13 mouse cellular contexts compared by ENCODE assay signal in the genomic region with DNA sequence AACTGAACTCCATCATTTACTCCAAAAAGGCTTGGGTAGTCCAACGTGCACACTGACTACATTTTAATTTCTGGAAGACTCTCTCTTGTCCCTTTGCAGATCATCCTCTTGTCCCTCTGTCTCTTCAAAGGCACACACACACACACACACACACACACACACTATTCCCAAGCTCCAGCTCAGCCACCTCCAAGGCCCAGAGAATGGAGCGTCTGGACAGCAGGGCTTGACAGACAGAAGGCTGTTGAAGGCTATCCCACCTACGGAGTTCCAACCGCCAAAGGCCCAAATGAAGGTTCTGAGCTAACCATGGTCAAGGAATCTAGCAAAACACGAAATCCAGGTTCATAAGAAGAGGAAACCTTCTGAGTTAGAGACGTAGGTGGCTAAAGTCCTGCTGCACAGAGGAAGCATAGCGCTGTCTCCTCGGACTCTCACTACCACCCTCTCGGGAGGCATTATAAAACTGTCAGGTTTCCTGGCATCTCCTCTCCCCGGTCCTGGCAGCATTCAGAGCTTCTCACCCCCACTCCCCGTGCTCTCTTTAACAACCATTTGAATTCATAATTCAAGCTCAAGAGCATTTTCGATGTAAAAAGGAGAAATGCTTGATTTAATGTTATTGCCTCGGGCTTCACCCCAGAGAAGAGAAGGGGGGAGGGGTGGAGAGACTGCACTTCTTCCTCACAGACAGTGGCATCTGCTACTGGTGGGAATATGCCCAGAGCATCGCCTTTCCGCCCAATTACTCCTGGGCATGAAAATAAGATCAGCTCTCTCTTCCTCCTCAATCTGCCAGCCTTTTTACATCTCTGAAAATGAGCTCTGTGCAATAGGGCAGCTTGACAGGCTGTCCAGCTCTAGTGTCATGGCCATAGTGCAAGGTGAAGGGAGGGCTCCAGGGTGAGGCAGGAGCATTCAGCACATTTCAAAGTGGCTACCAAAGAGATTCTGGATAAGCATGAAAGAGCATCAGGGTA.
A peak's percentile ranks its signal among the peaks of the same experiment; 100 is the strongest.
DNase-seq lines count a peak whose midpoint lies in the region; ATAC-seq and TF ChIP-seq lines count a peak whose summit lies in the region.
"Had no signal": no experiment of that assay in that cellular context is flagged by ENCODE, and none has a peak within 500 bp of the region (broad histone marks: within the 10 kb centered on the region; RNA-seq: fewer than 3 reads in every experiment).

No protein-coding gene starts in this region.

- TF ChIP-seq CTCF in kidney, postnatal 0 days (IDR thresholded peaks at IDR 0.05; ENCODE audit: low read depth), result no peak
- TF ChIP-seq CTCF in intestine, postnatal 0 days (IDR thresholded peaks at IDR 0.05; ENCODE audit: low read depth), result no peak

- no peak overlapping the region for H3K27ac ChIP-seq in kidney, postnatal 0 days
- H3K27ac ChIP-seq in hindbrain, embryonic 13.5 days, result peak overlapping the region; percentile 55
- H3K27ac ChIP-seq in intestine, postnatal 0 days (ENCODE audit: low read depth, low read length), result no peak overlapping the region
- H3K27ac ChIP-seq: heart, embryonic 15.5 days; left cerebral cortex, adult 2 months; liver, embryonic 14.5 days had no signal

- H3K27me3 ChIP-seq in kidney, postnatal 0 days (ENCODE audit: insufficient read depth, low read length), result no peaks in the 10 kb centered on the region
- no peaks in the 10 kb centered on the region for H3K27me3 ChIP-seq in hindbrain, embryonic 13.5 days
- no peaks in the 10 kb centered on the region for H3K27me3 ChIP-seq in intestine, postnatal 0 days (replicated peaks; ENCODE audit: control insufficient read depth, insufficient read depth, low read length)
- H3K27me3 ChIP-seq: heart, embryonic 15.5 days had no signal

- H3K9me3 ChIP-seq in kidney, postnatal 0 days (replicated peaks; ENCODE audit: low read length), result no peaks in the 10 kb centered on the region
- no peaks in the 10 kb centered on the region for H3K9me3 ChIP-seq in hindbrain, embryonic 13.5 days
- no peaks in the 10 kb centered on the region for H3K9me3 ChIP-seq in intestine, postnatal 0 days (ENCODE audit: control insufficient read depth)
- H3K9me3 ChIP-seq: heart, embryonic 15.5 days had no signal

- H3K4me1 ChIP-seq in kidney, postnatal 0 days (replicated peaks; ENCODE audit: insufficient read depth, low read length), result no peaks in the 10 kb centered on the region
- peaks cover 11% of the 10 kb centered on the region for H3K4me1 ChIP-seq in hindbrain, embryonic 13.5 days (replicated peaks)
- no peaks in the 10 kb centered on the region for H3K4me1 ChIP-seq in intestine, postnatal 0 days (replicated peaks; ENCODE audit: control insufficient read depth, insufficient read depth, low read length)
- H3K4me1 ChIP-seq: heart, embryonic 15.5 days had no signal

- no peak overlapping the region for H3K4me3 ChIP-seq in kidney, postnatal 0 days (replicated peaks; ENCODE audit: low read depth, low read length)
- no peak overlapping the region for H3K4me3 ChIP-seq in hindbrain, embryonic 13.5 days
- H3K4me3 ChIP-seq in intestine, postnatal 0 days (ENCODE audit: low read depth, low read length), result no peak overlapping the region
- H3K4me3 ChIP-seq: heart, embryonic 15.5 days; left cerebral cortex, adult 2 months had no signal

- ATAC-seq in kidney, postnatal 0 days (replicated peaks; ENCODE audit: low FRiP score, low read depth), result no peak
- ATAC-seq in hindbrain, embryonic 13.5 days (ENCODE audit: low FRiP score), result peak; percentile 62
- ATAC-seq in intestine, postnatal 0 days, result no peak
- ATAC-seq in activated CD4-positive, CD25-positive, alpha-beta regulatory T cell, adult 4 months, result no peak

- H3K9ac ChIP-seq in kidney, postnatal 0 days (ENCODE audit: low read depth, low read length), result no peak overlapping the region
- no peak overlapping the region for H3K9ac ChIP-seq in hindbrain, embryonic 13.5 days
- H3K9ac ChIP-seq in intestine, postnatal 0 days (ENCODE audit: low read depth, low read length), result no peak overlapping the region
- H3K9ac ChIP-seq: heart, embryonic 15.5 days; liver, embryonic 14.5 days had no signal

- peak; percentile 19 for DNase-seq in kidney, postnatal 0 days (ENCODE audit: low spot score)
- no peak for DNase-seq in kidney, adult 9 months
- DNase-seq in cerebellum, adult 18-20 months, result peak; percentile 31 to 33
- DNase-seq in retina, adult 2 months (ENCODE audit: low read depth, low spot score), result peak; percentile 9
- no peak for DNase-seq in spleen, postnatal 10 days (ENCODE audit: low spot score in 2 of 2)
- DNase-seq: adrenal gland, postnatal 36 days; kidney, adult 2 months had no signal

- no peak overlapping the region for H3K4me2 ChIP-seq in kidney, postnatal 0 days (ENCODE audit: low read length)
- H3K4me2 ChIP-seq in hindbrain, embryonic 13.5 days, result no peak overlapping the region
- H3K4me2 ChIP-seq in intestine, postnatal 0 days (replicated peaks; ENCODE audit: low read depth), result no peak overlapping the region
- H3K4me2 ChIP-seq: heart, embryonic 15.5 days had no signal

- H3K36me3 ChIP-seq in kidney, postnatal 0 days (ENCODE audit: insufficient read depth, low read length), result no peaks in the 10 kb centered on the region
- H3K36me3 ChIP-seq in hindbrain, embryonic 13.5 days, result no peaks in the 10 kb centered on the region
- H3K36me3 ChIP-seq in intestine, postnatal 0 days (ENCODE audit: control insufficient read depth, insufficient read depth), result no peaks in the 10 kb centered on the region
- H3K36me3 ChIP-seq: heart, embryonic 15.5 days had no signal

- WGBS in kidney, postnatal 0 days, result 50% methylated on average over 15 of the region's 15 CpGs
- 63% methylated on average over 15 of the region's 15 CpGs for WGBS in hindbrain, embryonic 13.5 days
- 75% methylated on average over 15 of the region's 15 CpGs for WGBS in intestine, postnatal 0 days

Comparison
In these comparisons a context has a peak if more than half of its experiments do, and no peak if none do; other contexts are left out.
1. DNase-seq: peak in kidney, postnatal 0 days (single experiment), cerebellum, adult 18-20 months (2 of 2) and retina, adult 2 months (single experiment); none in kidney, adult 9 months (single experiment) and spleen, postnatal 10 days (0 of 2).